Mouse (Mus musculus): ENCODE data around the gene Gm960. TPM values are rescaled to one million over a fixed set of nuclear protein-coding genes. Genes with fewer than 3 reads are reported as not detected.

The Gm960 gene
- polyA plus RNA-seq, 1 experiment from 2014 or later = 3.1 TPM

DNA sequence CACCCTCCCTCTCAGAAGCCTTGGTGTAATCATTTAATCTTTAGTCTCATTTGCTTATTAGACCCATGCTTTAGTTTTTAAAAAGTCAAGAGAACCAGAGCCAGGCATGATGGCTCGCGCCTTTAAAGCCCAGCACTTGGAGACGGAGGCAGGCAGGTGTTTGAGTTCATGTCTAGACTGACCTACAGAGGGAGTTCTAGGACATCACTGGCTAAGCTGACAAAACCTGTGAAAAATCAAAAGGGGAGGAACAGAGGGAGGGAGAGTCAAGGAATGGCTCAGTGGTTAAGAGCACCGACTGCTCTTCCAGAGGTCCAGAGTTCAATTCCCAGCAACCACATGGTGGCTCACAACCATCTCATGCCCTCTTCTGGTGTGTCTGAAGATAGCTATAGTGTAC is 62.5 kb downstream of the Gm960 start:
- no peak overlapping the region for H3K4me3 ChIP-seq
- H3K36me3 ChIP-seq = no peaks in the 10 kb centered on the region
- H3K27ac ChIP-seq = no peak overlapping the region
- WGBS = 75% methylated on average over 4 of the region's 4 CpGs
- no peaks in the 10 kb centered on the region for H3K9me3 ChIP-seq
- DNase-seq (ENCODE audit: low spot score) = no peak
- H3K27me3 ChIP-seq (ENCODE audit: insufficient read depth, poor library complexity, severe bottlenecking) = no peaks in the 10 kb centered on the region
- H3K4me1 ChIP-seq (replicated peaks) = no peaks in the 10 kb centered on the region

DNA sequence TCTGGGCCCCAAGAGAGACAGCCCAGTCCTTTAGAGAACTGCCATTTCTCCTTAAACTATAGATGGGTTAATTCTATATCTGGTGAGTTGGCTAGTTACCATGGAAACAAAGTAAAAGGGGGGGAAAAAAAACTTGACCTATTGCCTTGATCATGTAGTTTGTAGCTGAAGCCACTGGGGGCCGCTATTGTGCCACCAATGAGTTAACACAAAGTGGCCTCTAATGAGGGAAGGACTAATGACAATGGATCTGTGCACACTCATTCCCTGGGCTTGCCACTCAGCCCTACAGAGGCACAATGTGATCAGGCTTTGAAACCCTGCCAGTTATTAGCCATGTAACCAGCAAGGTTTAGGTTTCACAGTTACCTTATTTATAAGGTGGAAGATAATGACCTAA is 69.6 kb downstream of the Gm960 start:
- DNase-seq (ENCODE audit: low spot score) = peak; percentile 79
- H3K4me3 ChIP-seq = no peak overlapping the region
- 0% methylated on average over 1 of the region's 1 CpGs for WGBS
- no peaks in the 10 kb centered on the region for H3K27me3 ChIP-seq (ENCODE audit: insufficient read depth, poor library complexity, severe bottlenecking)
- peaks cover 51% of the 10 kb centered on the region for H3K4me1 ChIP-seq (replicated peaks)
- H3K27ac ChIP-seq = peak overlapping the region; percentile 53
- H3K9me3 ChIP-seq = no peaks in the 10 kb centered on the region
- peaks cover 3% of the 10 kb centered on the region for H3K36me3 ChIP-seq

DNA sequence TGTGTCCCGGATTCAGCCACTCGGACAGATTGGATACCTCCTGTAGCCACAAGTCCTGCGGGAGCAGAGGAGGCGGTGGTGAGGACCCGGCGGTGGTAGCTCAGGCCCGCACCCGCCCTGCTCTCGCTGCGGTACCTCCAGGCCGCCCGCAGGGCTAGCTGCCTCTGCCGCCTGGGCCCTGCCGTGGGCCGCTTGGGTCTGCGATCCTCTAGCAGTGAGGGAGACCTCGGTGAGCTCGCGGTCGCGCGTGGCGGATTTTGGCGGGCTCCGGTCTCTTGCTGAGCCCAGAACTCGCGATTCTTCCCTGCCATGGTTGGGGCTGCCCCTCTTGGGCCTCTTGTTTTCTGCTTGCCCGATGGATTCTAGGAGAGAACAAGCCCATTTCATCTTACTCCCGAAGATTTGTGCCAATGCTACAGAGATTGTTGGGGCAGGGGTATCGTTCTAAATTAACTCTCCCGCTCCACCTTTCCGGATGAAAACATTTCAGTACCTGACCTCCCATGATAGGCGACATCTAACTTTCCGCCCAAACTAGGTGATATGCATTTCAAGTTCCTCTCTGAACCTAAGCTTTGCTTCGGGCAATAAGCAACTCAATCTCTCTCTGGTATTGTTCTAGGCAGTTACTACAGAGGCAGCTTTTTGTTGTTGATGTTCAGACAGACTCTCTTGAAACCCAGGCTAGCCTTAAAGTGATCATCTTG is 72.5 kb downstream of the Gm960 start:
- Histone ChIP-seq H3K9me3 (no peaks in the 10 kb centered on the region), H3K27me3 (ENCODE audit: insufficient read depth, poor library complexity, severe bottlenecking) (no peaks in the 10 kb centered on the region), H3K4me1 (replicated peaks) (peaks cover 55% of the 10 kb centered on the region), H3K4me3 (peak overlapping the region; percentile 84), H3K36me3 (peaks cover 31% of the 10 kb centered on the region), H3K27ac (peak overlapping the region; percentile 97)
- no peak for DNase-seq (ENCODE audit: low spot score)
- 3% methylated on average over 35 of the region's 35 CpGs for WGBS

- DNase-seq (ENCODE audit: low spot score) = peak; percentile 91
- Histone ChIP-seq H3K9me3 (no peaks in the 10 kb centered on the region), H3K27ac (peak within 1 kb of the TSS; percentile 97), H3K4me1 (replicated peaks) (peaks cover 55% of the 10 kb centered on the region), H3K4me3 (peak within 1 kb of the TSS; percentile 84), H3K36me3 (peaks cover 38% of the 10 kb centered on the region), H3K27me3 (ENCODE audit: insufficient read depth, poor library complexity, severe bottlenecking) (no peaks in the 10 kb centered on the region)
- under 1% methylated on average over 64 of the region's 64 CpGs for WGBS
Observed at GRCm38 (mm10) chr19:4625179-4625828, 73.2 kb downstream of the Gm960 start, which contains the start of gene Rce1. Gene Rce1 (minus strand): TSS chr19:4625641.

DNA sequence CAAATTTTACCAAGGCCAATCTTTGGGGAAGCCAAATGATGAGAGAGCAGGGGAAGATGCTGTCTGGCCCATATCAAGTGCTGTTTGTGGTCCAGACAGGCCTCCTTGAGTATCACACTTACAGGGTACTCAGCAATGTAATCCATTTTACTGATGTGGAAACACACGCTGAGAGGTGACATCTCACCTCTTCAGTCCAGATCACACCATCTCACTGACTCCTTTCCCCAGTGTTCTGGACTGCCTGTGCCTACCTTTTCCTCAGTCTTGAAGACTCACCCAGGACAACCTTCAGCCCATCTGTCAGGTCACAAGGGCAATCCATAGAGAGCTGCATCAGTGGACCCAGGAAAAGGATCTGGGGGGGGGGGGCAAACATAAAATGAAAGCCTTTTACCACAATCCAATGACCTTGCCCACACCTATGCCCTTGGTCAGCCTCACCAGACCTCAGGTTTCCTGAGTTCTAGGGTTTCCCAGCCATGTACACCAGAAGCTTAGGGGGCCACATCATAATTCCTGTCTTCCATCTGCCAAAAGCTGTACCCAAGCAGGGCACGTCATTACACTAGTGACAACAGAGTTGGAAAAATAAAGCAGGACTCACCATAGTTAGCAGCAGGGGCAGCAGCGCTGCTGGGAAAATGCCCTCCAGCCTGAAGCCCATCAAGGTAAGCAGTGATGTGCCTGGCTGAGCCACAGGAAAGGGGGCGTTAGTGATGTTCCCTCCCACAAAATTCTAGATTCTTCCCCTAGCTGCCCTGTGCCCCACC is 73.9 kb downstream of the Gm960 start:
- peak overlapping the region; percentile 97 for H3K27ac ChIP-seq
- H3K4me1 ChIP-seq (replicated peaks) = peaks cover 55% of the 10 kb centered on the region
- no peaks in the 10 kb centered on the region for H3K27me3 ChIP-seq (ENCODE audit: insufficient read depth, poor library complexity, severe bottlenecking)
- H3K4me3 ChIP-seq = peak overlapping the region; percentile 84
- 31% methylated on average over 4 of the region's 4 CpGs for WGBS
- H3K36me3 ChIP-seq = peaks cover 41% of the 10 kb centered on the region
- H3K9me3 ChIP-seq = no peaks in the 10 kb centered on the region
- DNase-seq (ENCODE audit: low spot score) = no peak

DNA sequence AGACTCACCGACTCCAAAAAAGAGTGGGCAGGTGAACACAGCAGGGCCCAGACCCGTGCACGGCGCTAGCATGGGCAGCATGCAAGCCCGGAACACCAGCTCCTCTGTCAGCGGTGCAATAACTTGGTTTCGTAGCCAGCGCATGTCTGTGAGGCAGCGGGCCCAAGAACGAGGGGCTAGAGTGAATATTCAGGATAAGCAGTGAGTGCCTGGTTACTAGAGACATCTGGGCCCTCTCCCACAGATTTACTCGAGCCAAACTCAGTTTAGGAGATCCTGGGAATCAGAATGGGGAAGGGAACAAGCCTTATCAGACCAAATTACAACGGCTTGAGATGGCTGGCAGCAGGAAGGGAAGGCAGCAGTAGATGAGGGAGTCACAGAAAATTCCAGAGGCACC is 74.5 kb downstream of the Gm960 start:
- Histone ChIP-seq H3K27me3 (ENCODE audit: insufficient read depth, poor library complexity, severe bottlenecking) (no peaks in the 10 kb centered on the region), H3K9me3 (no peaks in the 10 kb centered on the region), H3K4me3 (peak overlapping the region; percentile 84; the same call in 1 of the 2 replicates), H3K27ac (no peak overlapping the region), H3K4me1 (replicated peaks) (peaks cover 51% of the 10 kb centered on the region), H3K36me3 (peaks cover 41% of the 10 kb centered on the region)
- 95% methylated on average over 12 of the region's 12 CpGs for WGBS
- no peak for DNase-seq (ENCODE audit: low spot score)

- no peaks in the 10 kb centered on the region for H3K27me3 ChIP-seq (ENCODE audit: insufficient read depth, poor library complexity, severe bottlenecking)
- H3K36me3 ChIP-seq = peaks cover 41% of the 10 kb centered on the region
- H3K9me3 ChIP-seq = no peaks in the 10 kb centered on the region
- WGBS = 95% methylated on average over 9 of the region's 9 CpGs
- no peak overlapping the region for H3K27ac ChIP-seq
- H3K4me1 ChIP-seq (replicated peaks) = peaks cover 49% of the 10 kb centered on the region
- no peak overlapping the region for H3K4me3 ChIP-seq
- DNase-seq (ENCODE audit: low spot score) = no peak
Observed at GRCm38 (mm10) chr19:4623419-4623818, 75.0 kb downstream of the Gm960 start.

DNA sequence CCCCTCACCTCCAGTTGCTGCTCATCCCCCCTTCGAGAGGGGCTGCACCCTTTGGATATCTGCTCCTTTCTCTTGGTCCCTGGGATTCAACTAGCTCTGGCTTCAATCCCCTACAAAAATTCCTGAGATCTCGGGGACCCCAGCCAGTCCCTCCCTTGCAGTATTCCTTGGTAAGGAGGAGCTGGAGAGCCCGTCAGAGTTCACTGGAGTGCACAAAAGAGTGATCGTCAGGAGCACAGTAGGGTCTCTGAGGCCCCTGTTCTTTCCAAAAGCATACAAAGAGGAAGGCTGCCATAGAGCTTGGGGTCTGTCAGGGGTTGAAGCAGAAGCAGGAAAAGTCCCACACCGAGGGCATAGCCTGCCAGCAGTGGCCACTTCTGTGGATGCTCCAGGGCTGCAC is 75.7 kb downstream of the Gm960 start:
- Histone ChIP-seq H3K27ac (no peak overlapping the region), H3K9me3 (no peaks in the 10 kb centered on the region), H3K4me3 (no peak overlapping the region), H3K27me3 (ENCODE audit: insufficient read depth, poor library complexity, severe bottlenecking) (0 out of 2 replicates have a peak, but pooled peaks cover 2% of the 10 kb centered on the region), H3K4me1 (replicated peaks) (peaks cover 47% of the 10 kb centered on the region), H3K36me3 (peaks cover 41% of the 10 kb centered on the region)
- no peak for DNase-seq (ENCODE audit: low spot score)
- 69% methylated on average over 5 of the region's 5 CpGs for WGBS

DNA sequence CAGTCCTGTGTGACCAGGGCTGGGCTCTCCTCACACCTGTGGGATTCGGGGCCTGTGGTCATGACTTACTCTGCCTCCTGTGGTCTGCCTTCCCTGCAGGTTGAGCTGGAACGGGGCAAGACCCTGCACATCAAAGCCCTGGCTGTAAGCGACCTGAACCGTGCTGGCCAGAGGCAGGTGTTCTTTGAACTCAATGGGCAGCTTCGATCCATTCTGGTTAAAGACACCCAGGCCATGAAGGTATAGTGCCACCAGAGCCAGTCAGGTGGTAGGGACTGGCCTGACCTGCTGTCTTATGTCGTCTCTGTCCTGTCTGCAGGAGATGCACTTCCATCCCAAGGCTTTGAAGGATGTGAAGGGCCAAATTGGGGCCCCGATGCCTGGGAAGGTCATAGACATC is 77.7 kb downstream of the Gm960 start:
- H3K36me3 ChIP-seq = peaks cover 41% of the 10 kb centered on the region
- H3K4me1 ChIP-seq (replicated peaks) = peaks cover 39% of the 10 kb centered on the region
- no peak overlapping the region for H3K27ac ChIP-seq
- no peak overlapping the region for H3K4me3 ChIP-seq
- DNase-seq (ENCODE audit: low spot score) = no peak
- H3K27me3 ChIP-seq (ENCODE audit: insufficient read depth, poor library complexity, severe bottlenecking) = peaks cover 15% of the 10 kb centered on the region; the same call in 1 of the 2 replicates
- no peaks in the 10 kb centered on the region for H3K9me3 ChIP-seq
- WGBS = 92% methylated on average over 7 of the region's 7 CpGs

DNA sequence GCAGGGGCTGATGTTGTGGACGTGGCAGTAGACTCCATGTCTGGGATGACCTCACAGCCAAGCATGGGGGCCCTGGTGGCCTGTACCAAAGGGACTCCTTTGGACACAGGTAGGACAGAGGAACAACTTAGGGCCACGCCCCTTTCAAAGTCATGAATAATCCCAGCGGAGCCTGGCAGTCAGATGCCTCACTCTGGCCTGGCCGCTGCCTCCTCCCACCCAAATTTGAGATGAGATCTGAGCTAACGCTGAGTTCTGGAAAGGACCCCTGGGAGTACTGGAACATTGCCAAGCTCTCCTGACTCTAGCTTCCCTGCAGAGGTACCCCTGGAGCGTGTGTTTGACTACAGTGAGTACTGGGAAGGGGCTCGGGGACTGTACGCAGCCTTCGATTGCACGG is 79.0 kb downstream of the Gm960 start:
- no peak overlapping the region for H3K4me3 ChIP-seq
- H3K36me3 ChIP-seq = peaks cover 41% of the 10 kb centered on the region

DNA sequence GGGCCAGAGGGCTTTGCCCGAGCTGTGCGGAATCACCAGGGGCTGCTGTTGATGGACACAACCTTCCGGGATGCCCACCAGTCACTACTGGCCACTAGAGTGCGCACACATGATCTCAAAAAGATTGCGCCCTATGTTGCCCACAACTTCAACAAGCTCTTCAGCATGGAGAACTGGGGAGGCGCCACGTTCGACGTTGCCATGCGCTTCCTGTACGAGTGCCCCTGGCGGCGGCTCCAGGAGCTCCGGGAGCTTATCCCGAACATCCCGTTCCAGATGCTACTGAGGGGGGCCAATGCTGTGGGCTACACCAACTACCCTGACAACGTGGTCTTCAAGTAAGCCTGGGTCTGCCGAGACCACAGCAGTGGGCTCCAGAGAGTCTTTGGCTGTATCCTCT is 80.3 kb downstream of the Gm960 start:
- DNase-seq (ENCODE audit: low spot score) = peak; percentile 55
- Histone ChIP-seq H3K27ac (no peak overlapping the region), H3K27me3 (ENCODE audit: insufficient read depth, poor library complexity, severe bottlenecking) (peaks cover 15% of the 10 kb centered on the region; the same call in 1 of the 2 replicates), H3K4me1 (replicated peaks) (peaks cover 40% of the 10 kb centered on the region), H3K4me3 (no peak overlapping the region), H3K36me3 (peaks cover 45% of the 10 kb centered on the region), H3K9me3 (no peaks in the 10 kb centered on the region)
- WGBS = 28% methylated on average over 18 of the region's 18 CpGs

More for the DNA sequence above, 79.0 kb downstream of the Gm960 start:
- DNase-seq (ENCODE audit: low spot score) = no peak
- peaks cover 15% of the 10 kb centered on the region; the same call in 1 of the 2 replicates for H3K27me3 ChIP-seq (ENCODE audit: insufficient read depth, poor library complexity, severe bottlenecking)
- H3K27ac ChIP-seq = no peak overlapping the region
- no peaks in the 10 kb centered on the region for H3K9me3 ChIP-seq
- 88% methylated on average over 10 of the region's 10 CpGs for WGBS
- H3K4me1 ChIP-seq (replicated peaks) = peaks cover 37% of the 10 kb centered on the region

- Histone ChIP-seq H3K27me3 (ENCODE audit: insufficient read depth, poor library complexity, severe bottlenecking) (peaks cover 15% of the 10 kb centered on the region; the same call in 1 of the 2 replicates), H3K4me3 (peak overlapping the region; percentile 79; the same call in 1 of the 2 replicates), H3K4me1 (replicated peaks) (peaks cover 53% of the 10 kb centered on the region), H3K27ac (peak overlapping the region; percentile 98; the same call in 1 of the 2 replicates), H3K9me3 (no peaks in the 10 kb centered on the region), H3K36me3 (peaks cover 45% of the 10 kb centered on the region)
- 45% methylated on average over 4 of the region's 4 CpGs for WGBS
- no peak for DNase-seq (ENCODE audit: low spot score)
Observed at GRCm38 (mm10) chr19:4616546-4616945, 81.9 kb downstream of the Gm960 start.

All from hindbrain, embryonic 10.5 days (tissue).